Mouse (Mus musculus) midbrain, embryonic 13.5 days (tissue): ENCODE measurements around the gene Itpripl2. TPM values are rescaled to one million over a fixed set of nuclear protein-coding genes. Genes with fewer than 3 reads are reported as not detected.

Source experiments
- ATAC-seq: fragments of 200-750 bp; cut with Nextera tagmentation; 2 replicates; pipeline ENCODE4 v1.8.0; 2017; ENCODE audit warnings: mild to moderate bottlenecking, moderate TSS enrichment, moderate library complexity
- H3K27ac ChIP-seq: fragments of 300-500 bp; sonication (generic); 2 replicates; pipeline ENCODE4 v1.5.1; 2015; ENCODE audit warnings: inconsistent platforms, mild to moderate bottlenecking, moderate library complexity
- H3K27me3 ChIP-seq: fragments of 300-500 bp; sonication (generic); 2 replicates; pipeline ENCODE4 v1.6.1; 2015; ENCODE audit warnings: mild to moderate bottlenecking, inconsistent platforms
- H3K36me3 ChIP-seq: fragments of 300-500 bp; sonication (generic); 2 replicates; pipeline ENCODE4 v1.6.1; 2015; ENCODE audit warnings: mild to moderate bottlenecking, inconsistent platforms
- H3K4me1 ChIP-seq: fragments of 300-500 bp; sonication (generic); replicated peaks from 2 replicates; pipeline ENCODE4 v1.6.1; 2015; ENCODE audit warnings: inconsistent platforms
- H3K4me2 ChIP-seq: fragments of 300-500 bp; sonication (generic); replicated peaks from 2 replicates; pipeline ENCODE4 v1.6.1; 2015; ENCODE audit warnings: moderate library complexity, mild to moderate bottlenecking, inconsistent platforms
- H3K4me3 ChIP-seq: fragments of 300-500 bp; sonication (generic); replicated peaks from 2 replicates; pipeline ENCODE4 v1.5.1; 2015; ENCODE audit warnings: mild to moderate bottlenecking, inconsistent platforms
- H3K9ac ChIP-seq: fragments of 300-500 bp; sonication (generic); replicated peaks from 2 replicates; pipeline ENCODE4 v1.6.1; 2015; ENCODE audit warnings: mild to moderate bottlenecking, inconsistent platforms
- H3K9me3 ChIP-seq: fragments of 300-500 bp; sonication (generic); 2 replicates; pipeline ENCODE4 v1.6.1; 2016; ENCODE audit warnings: mild to moderate bottlenecking, inconsistent platforms
- WGBS: fragments of 180-500 bp; shearing (Covaris S2); methylation state at CpG from one replicate; pipeline ENCODE4 v1.1.7; 2015; 5-methylcytosine and 5-hydroxymethylcytosine counted together
- polyA plus RNA-seq: library from polyadenylated mRNA; unstranded; fragments of >200 nt; fragmentation: Nextera tagmentation; extraction: Ambion mirVana; gene quantifications from 2 replicates; pipeline ENCODE4 v1.2.1, GENCODE M21; 2015

The Itpripl2 gene
- polyA plus RNA-seq, 1 experiment from 2014 or later, result 0.75 TPM

DNA sequence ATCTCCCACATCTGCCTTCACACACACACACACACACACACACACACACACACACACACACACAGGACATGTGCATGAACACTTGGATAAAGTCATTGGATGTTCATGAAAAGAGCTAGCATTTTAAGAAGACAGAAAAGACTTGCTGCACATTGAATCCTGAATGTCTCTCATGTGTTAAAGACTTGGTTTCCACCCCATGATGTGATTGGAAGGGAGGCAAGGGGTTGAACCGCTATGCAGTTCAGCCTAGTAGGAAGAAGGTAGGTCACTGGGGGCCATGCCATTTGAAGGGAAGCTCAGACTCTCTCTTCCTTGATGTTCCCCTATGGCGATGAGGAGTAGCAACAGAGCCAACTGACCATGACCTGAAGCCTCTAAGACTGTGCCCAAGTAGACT, 9.8 kb downstream of the Itpripl2 start:
- ATAC-seq, result no peak
- no peaks in the 10 kb centered on the region for H3K4me1 ChIP-seq
- H3K27ac ChIP-seq, result no peak overlapping the region
- H3K9ac ChIP-seq, result no peak overlapping the region
- H3K4me3 ChIP-seq, result no peak overlapping the region
- H3K9me3 ChIP-seq, result no peaks in the 10 kb centered on the region
- H3K36me3 ChIP-seq, result no peaks in the 10 kb centered on the region
- 89% methylated on average over 2 of the region's 2 CpGs for WGBS
- no peak overlapping the region for H3K4me2 ChIP-seq
- no peaks in the 10 kb centered on the region for H3K27me3 ChIP-seq

DNA sequence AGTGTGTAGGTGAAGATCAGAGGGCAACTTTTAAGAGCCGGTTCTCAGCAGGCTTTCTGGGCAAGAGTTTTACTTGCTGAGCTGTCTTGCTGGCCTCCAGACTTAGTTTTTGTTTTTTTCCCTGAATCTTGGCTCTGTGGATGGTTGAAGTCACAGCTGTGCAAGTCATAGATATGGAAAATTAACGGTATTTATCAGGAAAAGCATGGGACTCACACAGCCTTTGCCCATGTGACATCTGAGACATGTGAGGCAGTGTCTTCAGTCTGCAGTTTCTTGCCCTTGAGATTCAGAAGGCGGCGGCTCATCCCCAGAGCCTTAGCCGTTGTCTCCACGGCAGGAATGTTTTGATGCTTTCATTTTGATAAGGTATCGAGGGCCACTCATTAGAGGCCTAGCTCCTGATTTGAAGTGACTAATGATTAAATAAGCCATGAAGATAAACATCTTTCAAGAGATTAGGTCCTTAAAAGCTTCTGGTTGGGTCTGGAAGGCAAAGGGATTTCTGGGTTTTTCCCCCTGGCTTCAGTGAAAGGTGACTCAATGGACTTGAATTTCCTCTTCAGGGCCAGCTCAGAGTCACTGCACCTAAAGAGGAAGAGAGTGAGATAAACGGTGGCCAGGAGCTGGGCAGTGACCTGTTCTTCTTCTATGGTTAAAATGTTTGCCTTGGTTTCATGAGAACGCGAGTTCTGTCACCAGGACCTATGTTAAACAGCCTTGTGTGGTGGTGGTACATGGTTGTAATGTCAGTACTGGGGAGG, 10.5 kb downstream of the Itpripl2 start:
- Histone ChIP-seq H3K9ac (no peak overlapping the region), H3K4me2 (no peak overlapping the region), H3K27ac (no peak overlapping the region), H3K27me3 (no peaks in the 10 kb centered on the region), H3K4me1 (no peaks in the 10 kb centered on the region), H3K4me3 (no peak overlapping the region), H3K36me3 (no peaks in the 10 kb centered on the region), H3K9me3 (no peaks in the 10 kb centered on the region)
- no peak for ATAC-seq
- 88% methylated on average over 10 of the region's 10 CpGs for WGBS

- Histone ChIP-seq H3K27me3 (no peaks in the 10 kb centered on the region), H3K4me3 (no peak overlapping the region), H3K9me3 (no peaks in the 10 kb centered on the region), H3K27ac (no peak overlapping the region), H3K9ac (no peak overlapping the region), H3K36me3 (no peaks in the 10 kb centered on the region), H3K4me2 (no peak overlapping the region), H3K4me1 (no peaks in the 10 kb centered on the region)
- WGBS, result 92% methylated on average over 9 of the region's 9 CpGs
- ATAC-seq, result no peak
These were observed 11.5 kb downstream of the Itpripl2 start for GRCm38 (mm10) chr7:118480160-118480709.

DNA sequence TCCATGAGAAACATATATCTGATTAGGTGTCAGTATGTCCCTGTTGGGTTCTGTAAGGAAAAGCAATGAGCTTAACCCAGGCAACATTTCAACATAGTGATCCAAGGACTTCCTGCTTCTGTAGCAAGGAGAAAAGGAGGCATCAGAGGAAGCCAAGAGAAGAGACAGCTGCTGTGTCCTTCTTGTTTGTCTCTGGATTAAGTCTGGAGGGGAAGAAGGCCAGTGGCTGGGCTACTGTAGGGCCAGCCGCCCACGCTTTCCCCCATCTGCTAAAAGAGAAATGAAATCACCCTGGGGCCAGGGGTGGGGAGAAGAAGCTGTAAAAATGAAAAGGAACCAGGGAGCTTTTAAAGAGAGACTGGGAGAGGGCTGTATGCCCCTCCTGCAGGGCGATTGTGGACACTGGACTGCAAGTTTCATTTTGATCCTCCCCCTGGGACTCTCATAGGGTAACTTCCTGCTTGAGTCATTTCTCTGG, 12.9 kb downstream of the Itpripl2 start:
- H3K4me3 ChIP-seq, result no peak overlapping the region
- no peaks in the 10 kb centered on the region for H3K27me3 ChIP-seq
- 55% methylated on average over 3 of the region's 3 CpGs for WGBS
- no peaks in the 10 kb centered on the region for H3K36me3 ChIP-seq
- H3K27ac ChIP-seq, result no peak overlapping the region
- no peak overlapping the region for H3K9ac ChIP-seq
- ATAC-seq, result no peak
- H3K9me3 ChIP-seq, result no peaks in the 10 kb centered on the region
- H3K4me1 ChIP-seq, result no peaks in the 10 kb centered on the region
- no peak overlapping the region for H3K4me2 ChIP-seq

GRCm38 (mm10) chr7:118476428-118476827, 15.3 kb downstream of the Itpripl2 start:
- ATAC-seq, result no peak
- no peak overlapping the region for H3K4me2 ChIP-seq
- no peak overlapping the region for H3K9ac ChIP-seq
- H3K4me3 ChIP-seq, result no peak overlapping the region
- no peaks in the 10 kb centered on the region for H3K27me3 ChIP-seq
- H3K27ac ChIP-seq, result no peak overlapping the region
- 53% methylated on average over 5 of the region's 5 CpGs for WGBS
- H3K36me3 ChIP-seq, result no peaks in the 10 kb centered on the region
- H3K9me3 ChIP-seq, result no peaks in the 10 kb centered on the region
- no peaks in the 10 kb centered on the region for H3K4me1 ChIP-seq

DNA sequence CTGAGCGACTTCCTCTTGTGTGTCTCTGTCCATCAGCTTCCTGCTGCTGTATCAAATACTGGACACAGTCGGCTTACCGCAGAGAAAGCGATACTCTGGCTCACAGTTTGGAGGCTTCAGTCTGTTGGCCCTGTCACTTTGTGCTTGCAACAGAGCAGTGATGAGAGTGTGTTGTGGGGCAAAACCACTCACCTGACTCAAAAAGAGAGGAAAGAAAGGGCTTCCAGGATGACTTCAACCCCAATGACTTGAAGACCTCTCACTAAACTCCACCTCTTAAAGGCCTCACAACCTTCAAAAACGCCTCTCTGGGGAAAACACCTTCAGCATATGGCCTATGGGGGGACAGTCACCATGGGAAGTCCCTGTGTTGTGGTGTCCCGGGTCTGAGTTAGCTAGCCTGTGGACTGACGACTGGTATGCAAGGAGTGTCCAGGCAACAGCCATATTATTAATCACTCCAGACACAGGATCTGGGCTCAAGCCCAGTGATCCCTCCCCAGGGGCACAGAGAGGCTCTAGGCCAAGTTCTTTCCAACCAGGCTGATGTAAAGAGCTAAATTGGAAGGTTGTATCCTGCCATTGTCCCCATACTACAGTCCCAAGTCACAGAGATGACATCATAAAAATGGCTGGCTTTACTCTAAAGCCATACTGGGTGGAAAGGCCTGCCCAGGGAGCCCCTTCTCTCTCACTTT, 16.6 kb downstream of the Itpripl2 start:
- H3K27ac ChIP-seq, result no peak overlapping the region
- 89% methylated on average over 7 of the region's 7 CpGs for WGBS

DNA sequence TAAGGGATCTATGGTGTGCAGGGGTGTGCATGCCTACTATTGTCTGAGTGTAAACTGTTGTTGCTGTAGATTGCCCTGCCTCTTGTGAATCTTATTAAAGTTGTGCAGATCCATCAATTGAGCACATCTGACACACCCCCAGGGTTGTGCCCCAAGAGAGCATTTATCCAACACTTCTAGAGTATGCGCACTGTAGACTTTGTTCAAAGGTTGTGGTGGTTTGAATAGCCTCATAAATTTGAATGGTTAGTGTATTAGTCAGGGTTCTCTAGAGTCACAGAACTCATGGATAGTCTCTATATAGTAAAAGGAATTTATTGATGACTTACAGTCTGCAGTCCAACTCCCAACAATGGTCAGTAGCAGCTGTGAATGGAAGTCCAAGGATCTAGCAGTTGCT, 18.9 kb downstream of the Itpripl2 start:
- no peak overlapping the region for H3K9ac ChIP-seq

More for the DNA sequence above, 16.6 kb downstream of the Itpripl2 start:
- no peaks in the 10 kb centered on the region for H3K9me3 ChIP-seq
- no peaks in the 10 kb centered on the region for H3K36me3 ChIP-seq
- no peak for ATAC-seq
- no peaks in the 10 kb centered on the region for H3K27me3 ChIP-seq
- no peaks in the 10 kb centered on the region for H3K4me1 ChIP-seq
- H3K4me2 ChIP-seq, result no peak overlapping the region
- H3K4me3 ChIP-seq, result no peak overlapping the region
- no peak overlapping the region for H3K9ac ChIP-seq

DNA sequence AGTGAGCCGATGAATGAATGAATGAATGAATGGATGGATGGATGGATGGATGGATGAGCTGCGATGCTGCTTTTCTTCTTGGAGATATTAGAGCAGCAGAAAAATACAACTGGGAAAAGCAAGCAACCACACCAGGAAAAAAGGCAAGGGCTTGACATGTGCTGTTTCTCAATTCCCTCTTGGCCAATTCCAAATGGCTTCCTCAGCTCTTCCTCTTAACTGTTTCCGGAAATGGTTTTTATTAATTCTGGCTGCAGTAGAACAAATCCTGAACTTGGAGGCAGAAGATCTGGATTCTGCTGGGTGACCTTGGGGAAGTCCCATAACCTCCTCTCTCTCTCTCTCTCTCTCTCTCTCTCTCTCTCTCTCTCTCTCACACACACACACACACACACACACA, 23.7 kb downstream of the Itpripl2 start:
- no peak for ATAC-seq
- Histone ChIP-seq H3K36me3 (no peaks in the 10 kb centered on the region), H3K9me3 (no peaks in the 10 kb centered on the region), H3K4me2 (no peak overlapping the region), H3K4me1 (peaks cover 7% of the 10 kb centered on the region), H3K9ac (no peak overlapping the region), H3K4me3 (no peak overlapping the region), H3K27me3 (no peaks in the 10 kb centered on the region), H3K27ac (no peak overlapping the region)
- 92% methylated on average over 3 of the region's 3 CpGs for WGBS

More for the DNA sequence above, 18.9 kb downstream of the Itpripl2 start:
- no peak overlapping the region for H3K4me3 ChIP-seq
- H3K27ac ChIP-seq, result no peak overlapping the region
- no peaks in the 10 kb centered on the region for H3K36me3 ChIP-seq
- H3K4me2 ChIP-seq, result no peak overlapping the region
- WGBS, result 80% methylated on average over 1 of the region's 1 CpGs
- H3K4me1 ChIP-seq, result no peaks in the 10 kb centered on the region
- no peaks in the 10 kb centered on the region for H3K27me3 ChIP-seq
- ATAC-seq, result no peak
- H3K9me3 ChIP-seq, result no peaks in the 10 kb centered on the region

GRCm38 (mm10) chr7:118464432-118464831, 27.3 kb downstream of the Itpripl2 start:
- H3K4me1 ChIP-seq, result peaks cover 27% of the 10 kb centered on the region
- ATAC-seq, result no peak
- 78% methylated on average over 4 of the region's 4 CpGs for WGBS
- no peak overlapping the region for H3K27ac ChIP-seq
- no peak overlapping the region for H3K4me3 ChIP-seq
- no peaks in the 10 kb centered on the region for H3K27me3 ChIP-seq
- no peak overlapping the region for H3K9ac ChIP-seq
- no peak overlapping the region for H3K4me2 ChIP-seq
- no peaks in the 10 kb centered on the region for H3K9me3 ChIP-seq
- no peaks in the 10 kb centered on the region for H3K36me3 ChIP-seq

DNA sequence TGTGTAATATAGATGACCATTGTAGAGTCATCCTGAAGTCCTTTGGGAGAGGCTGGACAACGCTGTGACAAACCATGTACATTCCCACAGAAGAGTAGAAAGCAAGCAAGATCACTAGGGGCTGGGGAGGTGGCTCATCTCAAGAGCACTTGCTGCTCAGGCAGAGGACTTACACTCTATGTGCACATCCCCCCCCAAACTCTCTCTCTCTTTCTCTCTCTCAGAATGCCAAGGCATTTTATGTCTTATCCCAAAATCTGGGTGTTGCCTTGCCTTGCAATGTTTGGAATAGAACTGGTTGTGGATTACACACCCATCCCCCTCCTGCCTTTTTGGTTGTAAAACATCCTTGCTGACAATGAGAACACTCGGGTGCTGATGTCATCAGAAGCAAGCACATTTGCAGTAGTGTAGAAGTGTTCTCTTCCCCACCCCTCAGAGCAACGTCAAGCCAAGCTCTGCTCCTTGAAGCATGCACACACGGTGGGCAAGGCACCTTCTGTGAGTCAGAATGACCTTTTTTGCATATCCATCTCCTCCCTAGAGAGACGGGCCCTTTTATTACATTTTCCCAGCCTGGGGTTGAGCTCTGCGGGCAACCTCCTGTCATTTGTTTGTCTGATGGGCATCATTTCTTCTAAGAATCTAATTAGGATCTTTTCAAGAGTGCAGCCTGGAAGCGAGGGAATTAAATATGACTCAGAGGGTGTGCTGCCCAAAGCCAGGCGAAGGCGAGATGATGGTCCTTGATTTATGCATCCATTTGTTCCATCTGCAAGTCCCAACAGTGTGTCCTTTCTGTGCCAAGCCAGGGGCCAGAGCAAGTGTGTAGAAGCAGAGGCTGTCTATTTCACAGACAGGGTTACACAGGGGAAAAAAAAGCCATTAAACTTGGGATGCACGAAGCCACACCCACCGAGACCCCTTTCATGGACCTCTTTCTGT, 28.7 kb downstream of the Itpripl2 start:
- Histone ChIP-seq H3K4me3 (no peak overlapping the region), H3K36me3 (no peaks in the 10 kb centered on the region), H3K27ac (no peak overlapping the region), H3K9ac (no peak overlapping the region), H3K4me2 (no peak overlapping the region), H3K4me1 (peaks cover 27% of the 10 kb centered on the region), H3K27me3 (no peaks in the 10 kb centered on the region), H3K9me3 (no peaks in the 10 kb centered on the region)
- WGBS, result 36% methylated on average over 11 of the region's 11 CpGs
- peak; percentile 68; the same call in 1 of the 2 replicates for ATAC-seq

DNA sequence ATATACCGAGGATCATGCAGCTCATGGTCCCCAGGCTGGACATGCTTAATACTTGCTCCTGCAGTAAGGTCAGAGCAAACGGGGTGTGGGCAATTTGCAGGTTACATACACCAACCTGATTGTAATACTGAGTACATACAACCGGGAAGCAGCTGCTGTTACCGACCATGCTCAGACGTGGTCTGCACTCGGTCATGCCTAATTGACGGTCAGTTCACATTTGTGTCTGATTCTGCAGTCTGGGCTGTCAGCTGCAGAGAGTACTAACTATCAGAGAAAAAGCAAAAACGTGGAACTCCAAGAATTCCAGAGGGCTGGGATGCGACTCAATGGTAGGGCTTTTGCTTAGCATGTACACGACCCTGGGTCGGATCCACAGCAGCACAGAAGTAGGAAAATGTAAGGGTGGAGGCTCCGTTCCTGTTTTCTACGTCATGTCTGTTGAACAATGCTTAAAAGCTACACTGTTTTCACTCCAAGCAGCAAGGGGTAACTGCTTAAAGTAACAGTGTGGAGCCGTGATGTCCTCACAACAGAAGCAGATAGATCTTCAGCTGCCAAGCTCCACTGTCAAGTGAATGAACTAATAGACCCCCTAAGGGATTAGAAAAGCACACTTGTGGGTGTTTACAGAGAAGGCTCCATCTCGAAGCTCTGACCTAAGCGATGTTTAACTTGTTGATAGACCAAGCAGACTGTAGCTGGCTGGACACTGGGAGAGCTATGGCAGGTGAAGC, 30.2 kb downstream of the Itpripl2 start:
- Histone ChIP-seq H3K36me3 (no peaks in the 10 kb centered on the region), H3K27ac (no peak overlapping the region), H3K4me2 (no peak overlapping the region), H3K4me1 (peaks cover 27% of the 10 kb centered on the region), H3K9ac (no peak overlapping the region), H3K4me3 (no peak overlapping the region), H3K9me3 (no peaks in the 10 kb centered on the region), H3K27me3 (no peaks in the 10 kb centered on the region)
- ATAC-seq, result 0 out of 2 replicates have a peak, but pooled peaks have one; percentile 13
- WGBS, result 57% methylated on average over 16 of the region's 16 CpGs
